Mouse (Mus musculus) erythroblast, embryonic 14.5 days (primary cell): ENCODE measurements around the gene Rai14.

Source experiments
- GATA1 ChIP-seq: IDR thresholded peaks from 2 replicates; pipeline ENCODE4 v1.6.1; 2012; ENCODE audit warnings: low read length, inconsistent platforms, mixed read lengths
- TAL1 ChIP-seq: IDR thresholded peaks from 3 replicates; pipeline ENCODE4 v1.6.1; 2012; ENCODE audit warnings: low read length, inconsistent platforms, mixed read lengths

DNA sequence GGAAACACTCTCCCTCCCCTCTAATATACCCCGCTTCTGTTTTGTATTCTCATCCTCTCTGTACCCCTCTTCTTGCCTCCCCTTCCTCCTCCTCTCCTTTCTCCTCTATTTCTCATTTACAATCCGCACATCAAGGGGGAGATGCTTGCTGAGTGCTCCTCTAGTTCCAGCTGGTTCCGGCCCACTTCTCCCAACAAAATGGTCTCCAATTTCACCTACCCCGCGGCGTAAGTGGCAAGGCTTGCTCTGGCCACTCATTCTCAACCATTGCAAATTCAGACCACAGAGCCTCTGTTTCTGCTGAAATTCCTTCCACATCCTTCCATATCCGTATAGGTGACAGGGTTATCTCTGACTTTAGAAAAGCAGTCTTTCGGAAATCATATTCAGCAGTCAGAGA is 20.8 kb upstream of the Rai14 start:
- TF ChIP-seq GATA1 (no peak), TAL1 (no peak)
